Mouse (Mus musculus): ENCODE results near the gene Kdm6b.
A peak's percentile ranks its signal among the peaks of the same experiment; 100 is the strongest.

GRCm38 (mm10) chr11:69369215-69369989 lies 44.1 kb downstream of the Kdm6b start, which contains the start of gene Chd3:
- no peak for TF ChIP-seq ELF1 (IDR thresholded peaks at IDR 0.05; ENCODE audit: low read depth, low read length)
- TF ChIP-seq E2F4 (IDR thresholded peaks at IDR 0.05; ENCODE audit: insufficient replicate concordance, low read depth, low read length), result no peak
- TF ChIP-seq HCFC1 (IDR thresholded peaks at IDR 0.05; ENCODE audit: low read depth, low read length), result 0 out of 2 replicates have a peak, but pooled peaks have one; percentile 33
- no peak for TF ChIP-seq CTCF (conservative IDR thresholded peaks at IDR 0.05 in 1 of 2, IDR thresholded peaks at IDR 0.05 in 1 of 2; ENCODE audit: low read depth in 2 of 2, low read length in 2 of 2)
- no peak for TF ChIP-seq EP300 (IDR thresholded peaks at IDR 0.05; ENCODE audit: low read length)
